Mouse (Mus musculus): ENCODE measurements around the gene Ttyh2. TPM values are rescaled to one million over a fixed set of nuclear protein-coding genes. Genes with fewer than 3 reads are reported as not detected.

The Ttyh2 gene
- polyA plus RNA-seq, 1 experiment: 130 TPM

DNA sequence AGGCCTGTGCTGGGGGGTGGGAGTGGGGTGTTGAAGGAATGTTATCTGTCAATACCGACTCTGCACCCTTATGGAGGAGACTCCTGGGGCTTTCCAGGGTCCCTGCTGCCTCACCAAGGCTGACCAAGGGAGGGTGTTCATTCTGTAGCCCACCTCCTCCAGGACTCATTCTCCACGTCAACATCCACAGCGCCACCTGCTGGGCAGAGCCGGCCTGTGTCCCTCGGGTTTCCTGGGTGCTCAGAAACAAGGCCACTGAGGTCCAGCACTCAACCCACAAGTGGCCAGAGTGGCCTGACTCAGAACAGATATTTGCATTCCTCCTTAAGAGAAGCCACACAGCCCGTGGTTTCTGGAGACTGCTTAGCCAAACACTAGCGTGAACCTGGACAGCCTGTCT, 17.5 kb upstream of the Ttyh2 start:
- Histone ChIP-seq H3K27ac (ENCODE audit: insufficient read depth, low read depth, low read length) (no peak overlapping the region), H3K4me1 (ENCODE audit: control insufficient read depth, insufficient read depth, insufficient read length, low read length) (no peaks in the 10 kb centered on the region), H3K4me3 (ENCODE audit: low read depth, low read length) (no peak overlapping the region), H3K27me3 (ENCODE audit: control insufficient read depth, insufficient read depth, low read length) (no peaks in the 10 kb centered on the region; the same call in 1 of the 2 replicates), H3K36me3 (ENCODE audit: control insufficient read depth, insufficient read depth, low read length) (no peaks in the 10 kb centered on the region)
- WGBS: 13% methylated on average over 7 of the region's 7 CpGs
- TF ChIP-seq CTCF (IDR thresholded peaks at IDR 0.05; ENCODE audit: extremely low read depth, insufficient read length, insufficient replicate concordance, low read depth, low read length) (peak; percentile 65; the same call in 1 of the 2 replicates), POLR2A (IDR thresholded peaks at IDR 0.05; ENCODE audit: low read depth, low read length) (no peak)

DNA sequence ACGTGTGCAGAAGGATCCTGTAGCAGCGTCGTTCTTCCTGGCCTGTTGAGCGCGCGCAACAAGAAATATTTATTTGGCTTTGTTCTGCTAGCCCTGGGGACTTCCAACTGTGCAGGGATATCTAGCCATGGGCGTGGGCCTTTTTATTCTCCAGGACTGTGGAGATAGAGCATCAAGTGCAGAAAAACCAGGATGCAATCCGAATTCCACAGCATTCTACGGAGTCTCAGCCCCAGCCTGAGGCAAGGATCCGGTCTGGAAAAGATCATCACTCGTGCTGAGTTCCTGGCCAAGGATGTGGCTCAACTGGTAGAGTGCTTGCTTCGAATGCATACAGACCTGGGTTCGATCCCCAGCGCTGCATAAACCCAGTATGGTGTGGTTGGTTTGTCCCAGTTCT, 13.1 kb upstream of the Ttyh2 start:
- Histone ChIP-seq H3K27ac (ENCODE audit: insufficient read depth, low read depth, low read length) (no peak overlapping the region), H3K4me3 (ENCODE audit: low read depth, low read length) (no peak overlapping the region), H3K36me3 (ENCODE audit: control insufficient read depth, insufficient read depth, low read length) (no peaks in the 10 kb centered on the region), H3K27me3 (ENCODE audit: control insufficient read depth, insufficient read depth, low read length) (no peaks in the 10 kb centered on the region; the same call in 1 of the 2 replicates), H3K4me1 (ENCODE audit: control insufficient read depth, insufficient read depth, insufficient read length, low read length) (no peaks in the 10 kb centered on the region)
- TF ChIP-seq CTCF (IDR thresholded peaks at IDR 0.05; ENCODE audit: extremely low read depth, insufficient read length, insufficient replicate concordance, low read depth, low read length): no peak
- no peak for TF ChIP-seq POLR2A (IDR thresholded peaks at IDR 0.05; ENCODE audit: low read depth, low read length)
- 77% methylated on average over 14 of the region's 14 CpGs for WGBS

DNA sequence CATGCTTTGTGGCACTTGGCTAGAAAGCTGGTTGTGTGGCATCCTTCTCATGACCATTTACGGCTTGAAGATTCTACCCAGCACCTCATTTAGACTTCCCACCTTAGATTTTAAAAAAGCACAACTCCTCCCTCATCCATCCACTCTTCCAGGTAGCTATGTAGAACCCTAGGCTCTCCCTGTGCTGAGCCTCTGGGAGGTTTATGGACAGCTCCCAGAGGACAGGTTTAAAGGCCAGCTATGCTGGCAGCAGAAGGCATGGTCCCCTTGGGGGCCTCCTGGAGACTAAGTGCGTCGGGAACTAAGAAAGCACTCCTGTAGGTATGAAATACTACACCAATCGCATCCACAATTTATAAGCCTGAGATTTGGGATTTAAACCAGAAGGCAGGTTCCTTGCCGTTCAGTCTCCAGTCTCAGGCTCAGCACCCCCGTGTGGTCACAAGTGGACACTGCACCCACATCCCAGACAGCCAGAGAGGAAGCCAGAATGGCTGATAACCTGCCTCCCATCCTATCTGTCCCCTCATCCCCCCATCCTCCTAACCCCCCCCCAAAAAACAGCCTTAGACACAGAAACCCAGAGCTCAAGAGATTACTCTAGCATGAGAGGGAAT, 12.4 kb upstream of the Ttyh2 start:
- WGBS: 43% methylated on average over 6 of the region's 6 CpGs
- Histone ChIP-seq H3K27me3 (ENCODE audit: control insufficient read depth, insufficient read depth, low read length) (no peaks in the 10 kb centered on the region), H3K36me3 (ENCODE audit: control insufficient read depth, insufficient read depth, low read length) (no peaks in the 10 kb centered on the region), H3K4me3 (ENCODE audit: low read depth, low read length) (no peak overlapping the region), H3K27ac (ENCODE audit: insufficient read depth, low read depth, low read length) (no peak overlapping the region), H3K4me1 (ENCODE audit: control insufficient read depth, insufficient read depth, insufficient read length, low read length) (no peaks in the 10 kb centered on the region)
- TF ChIP-seq POLR2A (IDR thresholded peaks at IDR 0.05; ENCODE audit: low read depth, low read length): no peak
- peak; percentile 78; the same call in 1 of the 2 replicates for TF ChIP-seq CTCF (IDR thresholded peaks at IDR 0.05; ENCODE audit: extremely low read depth, insufficient read length, insufficient replicate concordance, low read depth, low read length)

DNA sequence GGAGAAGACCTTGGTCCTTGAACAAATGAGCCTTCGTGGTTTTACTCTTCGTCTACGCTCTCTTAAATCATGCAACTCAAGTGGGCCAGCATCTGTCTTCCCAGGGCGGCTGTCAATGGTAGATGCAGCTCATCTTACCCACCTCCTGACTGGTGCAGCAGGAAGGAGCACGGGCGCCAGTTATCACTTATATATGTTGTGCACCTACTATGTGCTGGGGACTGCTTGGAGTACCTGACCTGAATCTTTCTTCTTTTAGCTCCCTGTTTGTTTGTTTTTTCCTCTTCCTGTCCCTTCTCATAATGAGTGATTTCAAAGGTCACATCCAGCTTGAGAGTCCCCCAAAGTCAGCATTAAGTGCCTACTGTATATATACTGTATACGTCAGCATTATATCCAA, 11.1 kb upstream of the Ttyh2 start:
- Histone ChIP-seq H3K4me3 (ENCODE audit: low read depth, low read length) (no peak overlapping the region), H3K27ac (ENCODE audit: insufficient read depth, low read depth, low read length) (no peak overlapping the region), H3K4me1 (ENCODE audit: control insufficient read depth, insufficient read depth, insufficient read length, low read length) (no peaks in the 10 kb centered on the region), H3K27me3 (ENCODE audit: control insufficient read depth, insufficient read depth, low read length) (no peaks in the 10 kb centered on the region), H3K36me3 (ENCODE audit: control insufficient read depth, insufficient read depth, low read length) (no peaks in the 10 kb centered on the region)
- WGBS: 82% methylated on average over 7 of the region's 7 CpGs
- TF ChIP-seq POLR2A (IDR thresholded peaks at IDR 0.05; ENCODE audit: low read depth, low read length): no peak
- no peak for TF ChIP-seq CTCF (IDR thresholded peaks at IDR 0.05; ENCODE audit: extremely low read depth, insufficient read length, insufficient replicate concordance, low read depth, low read length)

DNA sequence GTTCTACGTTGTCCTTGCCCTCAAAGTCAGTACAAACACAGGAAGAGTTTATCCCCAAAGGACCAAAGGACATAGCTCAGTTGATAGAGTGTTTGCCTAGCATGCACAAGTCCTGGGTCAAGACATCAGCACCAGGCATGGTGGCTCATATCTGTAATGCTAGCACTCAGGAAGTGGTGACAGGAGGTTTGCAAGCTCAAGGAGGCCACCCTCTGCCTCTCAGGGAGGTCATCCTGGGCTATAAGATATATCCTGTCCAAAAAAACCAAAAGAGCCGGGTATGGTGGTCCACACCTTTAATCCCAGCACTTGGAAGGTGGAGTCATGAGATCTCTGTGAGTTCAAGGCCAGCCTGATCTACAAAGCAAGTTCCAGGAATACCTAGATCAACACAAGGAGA, 9.8 kb upstream of the Ttyh2 start:
- H3K4me1 ChIP-seq (ENCODE audit: control insufficient read depth, insufficient read depth, insufficient read length, low read length): peaks cover 9% of the 10 kb centered on the region
- no peaks in the 10 kb centered on the region for H3K27me3 ChIP-seq (ENCODE audit: control insufficient read depth, insufficient read depth, low read length)
- 66% methylated on average over 2 of the region's 2 CpGs for WGBS
- no peak overlapping the region for H3K4me3 ChIP-seq (ENCODE audit: low read depth, low read length)
- no peak overlapping the region for H3K27ac ChIP-seq (ENCODE audit: insufficient read depth, low read depth, low read length)
- peaks cover 2% of the 10 kb centered on the region; the same call in 1 of the 2 replicates for H3K36me3 ChIP-seq (ENCODE audit: control insufficient read depth, insufficient read depth, low read length)
- TF ChIP-seq CTCF (IDR thresholded peaks at IDR 0.05; ENCODE audit: extremely low read depth, insufficient read length, insufficient replicate concordance, low read depth, low read length) (no peak), POLR2A (IDR thresholded peaks at IDR 0.05; ENCODE audit: low read depth, low read length) (no peak)

DNA sequence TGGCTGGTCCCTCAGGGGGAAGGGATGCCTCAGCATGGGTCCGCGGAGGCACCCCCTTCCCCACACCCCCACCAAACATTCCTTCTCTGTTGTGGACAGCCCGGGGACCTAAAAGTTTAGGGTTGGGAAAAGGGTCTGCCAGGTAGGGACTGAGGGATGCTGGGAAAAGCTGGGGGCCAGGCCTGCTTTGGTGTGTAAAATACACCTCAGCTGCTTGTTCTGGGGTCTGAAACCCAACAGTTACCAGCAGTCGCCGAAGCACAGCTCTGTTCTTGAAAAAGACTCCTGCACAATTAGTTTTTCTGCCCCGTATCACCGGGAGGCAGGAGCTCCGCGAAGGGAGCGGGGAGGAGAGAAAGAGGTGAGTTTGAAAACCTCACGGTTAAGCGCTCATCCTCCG, 8.4 kb upstream of the Ttyh2 start:
- 28% methylated on average over 13 of the region's 13 CpGs for WGBS
- Histone ChIP-seq H3K27me3 (ENCODE audit: control insufficient read depth, insufficient read depth, low read length) (no peaks in the 10 kb centered on the region), H3K27ac (ENCODE audit: insufficient read depth, low read depth, low read length) (no peak overlapping the region)

DNA sequence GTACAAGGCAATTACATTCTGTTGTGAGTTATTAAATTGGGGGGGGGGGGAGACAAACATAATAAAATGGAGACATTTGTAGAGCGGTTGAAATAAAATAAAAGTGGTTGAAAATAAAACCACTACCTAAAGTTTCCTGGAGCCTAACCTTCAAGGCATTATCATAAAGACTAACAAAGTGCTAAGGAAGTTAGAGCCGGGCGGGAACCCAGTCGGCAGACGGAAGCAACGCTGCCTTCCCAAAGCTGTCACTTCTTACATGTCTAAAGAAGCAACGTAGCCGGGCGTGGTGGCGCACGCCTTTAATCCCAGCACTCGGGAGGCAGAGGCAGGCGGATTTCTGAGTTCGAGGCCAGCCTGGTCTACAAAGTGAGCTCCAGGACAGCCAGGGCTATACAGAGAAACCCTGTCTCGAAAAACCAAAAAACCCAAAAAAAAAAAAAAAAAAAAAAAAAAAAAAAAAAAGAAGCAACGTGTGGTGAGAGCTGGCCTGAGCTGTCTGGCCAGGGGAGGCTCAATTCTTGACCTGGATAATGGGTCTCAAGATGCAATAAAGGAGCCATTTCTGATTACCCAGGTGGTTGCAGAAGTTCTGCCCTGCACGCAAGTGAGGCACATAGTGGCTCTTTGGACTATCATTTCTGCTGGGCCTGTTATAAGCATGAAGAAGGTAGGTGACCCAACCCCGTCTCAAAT, 7.8 kb upstream of the Ttyh2 start:
- H3K36me3 ChIP-seq (ENCODE audit: control insufficient read depth, insufficient read depth, low read length): peaks cover 13% of the 10 kb centered on the region
- H3K27ac ChIP-seq (ENCODE audit: insufficient read depth, low read depth, low read length): no peak overlapping the region
- no peak overlapping the region for H3K4me3 ChIP-seq (ENCODE audit: low read depth, low read length)
- no peak for TF ChIP-seq CTCF (IDR thresholded peaks at IDR 0.05; ENCODE audit: extremely low read depth, insufficient read length, insufficient replicate concordance, low read depth, low read length)
- TF ChIP-seq POLR2A (IDR thresholded peaks at IDR 0.05; ENCODE audit: low read depth, low read length): no peak
- 34% methylated on average over 17 of the region's 18 CpGs for WGBS
- no peaks in the 10 kb centered on the region for H3K27me3 ChIP-seq (ENCODE audit: control insufficient read depth, insufficient read depth, low read length)
- peaks cover 20% of the 10 kb centered on the region for H3K4me1 ChIP-seq (ENCODE audit: control insufficient read depth, insufficient read depth, insufficient read length, low read length)

More for the DNA sequence above, 8.4 kb upstream of the Ttyh2 start:
- TF ChIP-seq CTCF (IDR thresholded peaks at IDR 0.05; ENCODE audit: extremely low read depth, insufficient read length, insufficient replicate concordance, low read depth, low read length): no peak
- TF ChIP-seq POLR2A (IDR thresholded peaks at IDR 0.05; ENCODE audit: low read depth, low read length): no peak
- peaks cover 18% of the 10 kb centered on the region for H3K4me1 ChIP-seq (ENCODE audit: control insufficient read depth, insufficient read depth, insufficient read length, low read length)
- H3K4me3 ChIP-seq (ENCODE audit: low read depth, low read length): no peak overlapping the region
- peaks cover 7% of the 10 kb centered on the region for H3K36me3 ChIP-seq (ENCODE audit: control insufficient read depth, insufficient read depth, low read length)

All from small intestine, adult 2 months (tissue).